In the genomic region with DNA sequence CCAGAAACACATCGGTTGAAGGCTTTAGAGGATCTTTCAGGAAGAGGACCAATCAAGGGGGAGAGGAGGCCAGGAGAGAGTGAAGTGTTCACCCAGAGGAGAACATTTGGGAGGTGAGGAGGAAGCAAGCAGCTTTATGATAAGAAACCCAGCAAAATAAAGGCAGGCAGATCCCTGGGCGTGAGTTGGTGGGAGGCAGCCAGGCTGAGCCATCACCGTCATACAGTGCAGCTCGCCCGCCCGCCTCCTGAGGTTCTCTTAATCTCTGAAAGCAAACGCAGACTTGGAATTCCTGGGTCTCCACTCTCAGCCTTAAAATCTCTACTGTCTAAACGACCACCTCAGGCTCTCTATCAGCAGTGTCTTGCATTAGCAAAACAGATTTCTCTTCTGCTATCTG, we compare ENCODE assay signal across 19 mouse cellular contexts. TPM values are rescaled to one million over a fixed set of nuclear protein-coding genes. Genes with fewer than 3 reads are reported as not detected.
A peak's percentile ranks its signal among the peaks of the same experiment; 100 is the strongest.
DNase-seq lines count a peak whose midpoint lies in the region; TF ChIP-seq lines count a peak whose summit lies in the region.
"Had no signal": no experiment of that assay in that cellular context is flagged by ENCODE, and none has a peak within 500 bp of the region (broad histone marks: within the 10 kb centered on the region; RNA-seq: fewer than 3 reads in every experiment).

No protein-coding gene starts in this region.

- WGBS in heart, adult 2 months: 33% methylated on average over 8 of the region's 8 CpGs
- 68% methylated on average over 8 of the region's 8 CpGs for WGBS in small intestine, adult 2 months

- intact Hi-C loops in heart, adult 2 months (cut with DNase I): no loop called here

- H3K4me1 ChIP-seq in heart, adult 2 months (ENCODE audit: control insufficient read depth, insufficient read depth, low read length): no peaks in the 10 kb centered on the region
- H3K4me1 ChIP-seq in small intestine, adult 2 months (ENCODE audit: control insufficient read depth, insufficient read depth, insufficient read length, low read length): peaks cover 14% of the 10 kb centered on the region

- H3K27me3 ChIP-seq in heart, adult 2 months (ENCODE audit: control insufficient read depth, insufficient read depth, low read length): peaks cover 10% of the 10 kb centered on the region
- 0 out of 2 replicates have a peak, but pooled peaks cover 4% of the 10 kb centered on the region for H3K27me3 ChIP-seq in small intestine, adult 2 months (ENCODE audit: control insufficient read depth, insufficient read depth, low read length)
- H3K27me3 ChIP-seq: hindbrain, embryonic 15.5 days; Patski had no signal

- no peak overlapping the region for H3K4me3 ChIP-seq in heart, adult 2 months
- H3K4me3 ChIP-seq in small intestine, adult 2 months (ENCODE audit: low read depth, low read length): 0 out of 2 replicates have a peak overlapping the region, but pooled peaks have one; percentile 10
- H3K4me3 ChIP-seq: forebrain, embryonic 15.5 days; heart, embryonic 13.5 days; hindbrain, embryonic 15.5 days had no signal

- TF ChIP-seq CTCF in heart, adult 2 months (IDR thresholded peaks at IDR 0.05): no peak
- TF ChIP-seq CTCF in small intestine, adult 2 months (IDR thresholded peaks at IDR 0.05; ENCODE audit: extremely low read depth, insufficient read length, insufficient replicate concordance, low read depth, low read length): no peak

- H3K9ac ChIP-seq in heart, adult 2 months (ENCODE audit: low read depth, low read length): no peak overlapping the region
- H3K9ac ChIP-seq: forebrain, embryonic 15.5 days; heart, embryonic 13.5 days; hindbrain, embryonic 15.5 days had no signal

- no peaks in the 10 kb centered on the region for H3K36me3 ChIP-seq in heart, adult 2 months (ENCODE audit: control insufficient read depth, insufficient read depth, low read length)
- H3K36me3 ChIP-seq in small intestine, adult 2 months (ENCODE audit: control insufficient read depth, insufficient read depth, low read length): peaks cover 22% of the 10 kb centered on the region
- H3K36me3 ChIP-seq: forebrain, embryonic 15.5 days; G1E; heart, embryonic 13.5 days; hindbrain, embryonic 15.5 days had no signal

- TF ChIP-seq POLR2A in heart, adult 2 months (IDR thresholded peaks at IDR 0.05; ENCODE audit: insufficient read depth, low read depth, low read length): no peak
- no peak for TF ChIP-seq POLR2A in small intestine, adult 2 months (IDR thresholded peaks at IDR 0.05; ENCODE audit: low read depth, low read length)

- no peak overlapping the region for H3K27ac ChIP-seq in heart, adult 2 months
- peak overlapping the region; percentile 62; the same call in 1 of the 2 replicates for H3K27ac ChIP-seq in small intestine, adult 2 months (ENCODE audit: insufficient read depth, low read depth, low read length)
- H3K27ac ChIP-seq: forebrain, embryonic 15.5 days; heart, embryonic 13.5 days; hindbrain, embryonic 15.5 days had no signal

- H3K79me2 ChIP-seq in heart, adult 2 months (replicated peaks; ENCODE audit: control insufficient read depth, insufficient read depth, low read length): no peaks in the 10 kb centered on the region

- TF ChIP-seq EP300 in heart, adult 2 months (IDR thresholded peaks at IDR 0.05; ENCODE audit: insufficient read depth, low read depth, low read length): no peak

- DNase-seq in heart, adult 11 months: peak; percentile 52
- no peak for DNase-seq in heart, adult 2 months
- peak; percentile 21 to 26 for DNase-seq in right cerebral cortex, adult 2 months (ENCODE audit: low spot score in 2 of 2)
- no peak for DNase-seq in right cerebral cortex, adult 18-20 months
- peak; percentile 21 for DNase-seq in MEL-GATA-1-ER (ENCODE audit: extremely low read depth, low read depth)
- no peak for DNase-seq in testis, postnatal 10 days (ENCODE audit: low spot score)
- DNase-seq: adrenal gland, postnatal 25 days; cerebellum, adult 2 months; cerebellum, postnatal 10 days; gastrocnemius, postnatal 14 days; heart, postnatal 36 days had no signal

RNA-seq across cellular contexts. Expression of a gene that starts 4.1 kb away (rescaled TPM):
- not detected for total RNA-seq in heart, adult 2 months (2021)
- polyA plus RNA-seq in heart, adult 2 months (2012; rRNA removed): 0.16 TPM in 1 of 2 replicates, not detected in the other
- polyA plus RNA-seq in small intestine, adult 2 months (2012; rRNA removed): 148 and 162 TPM in 2 replicates
- total RNA-seq: gastrocnemius, adult 18-20 months; gastrocnemius, postnatal 14 days; heart, postnatal 36 days had no signal
- polyA plus RNA-seq: G1E; heart, postnatal 0 days had no signal

RNA-seq across cellular contexts. Expression of a gene that starts 37.8 kb away (rescaled TPM):
- total RNA-seq in heart, adult 2 months (2021): 100 to 1,000 TPM; 100 to 103 TPM
- 37.3 and 47.7 TPM in 2 replicates for polyA plus RNA-seq in heart, adult 2 months (2012; rRNA removed)
- 23.4 and 56.8 TPM in 2 replicates for polyA plus RNA-seq in small intestine, adult 2 months (2012; rRNA removed)

RNA-seq across cellular contexts. Expression of a gene that starts 45.2 kb away (rescaled TPM):
- 1 to 10 TPM; 3.4 to 4.4 TPM for total RNA-seq in heart, adult 2 months (2021)
- polyA plus RNA-seq in heart, adult 2 months (2012; rRNA removed): 4.6 and 5.4 TPM in 2 replicates
- polyA plus RNA-seq in small intestine, adult 2 months (2012; rRNA removed): 7.5 and 9.9 TPM in 2 replicates

RNA-seq across cellular contexts. Expression of a gene that starts 57.4 kb away (rescaled TPM):
- total RNA-seq in heart, adult 2 months (2021): 1 to 10 TPM; 2.3 to 3.2 TPM
- polyA plus RNA-seq in heart, adult 2 months (2012; rRNA removed): 1.6 and 4.2 TPM in 2 replicates
- polyA plus RNA-seq in small intestine, adult 2 months (2012; rRNA removed): 6.3 and 11.6 TPM in 2 replicates

Comparison
In these comparisons a context has a peak if more than half of its experiments do, and no peak if none do; other contexts are left out.
1. DNase-seq: peak in heart, adult 11 months (single experiment), right cerebral cortex, adult 2 months (2 of 2) and MEL-GATA-1-ER (single experiment); none in heart, adult 2 months (0 of 2), right cerebral cortex, adult 18-20 months (single experiment) and testis, postnatal 10 days (single experiment).
2. RNA of a gene that starts 4.1 kb away (polyA plus RNA-seq): 148 to 162 TPM in small intestine, adult 2 months; 0.16 TPM in heart, adult 2 months; every median in the first group is over 100 times any median in the second.